Mouse (Mus musculus) heart, postnatal 25 days (tissue): ENCODE measurements at regions not wholly inside any gene's neighbourhood (a gene's known extent, or its start where the extent isn't known, plus 50 kb on each side); places are given as distances from the start of the nearest gene placed in this dataset.

Source experiments
- DNase-seq: peaks from one replicate; pipeline ENCODE4 v3.0.0; 2022; ENCODE audit warnings: low spot score
- intact Hi-C: fragments of 180-260 bp; cut with DNase I; formaldehyde crosslinking; loops from one replicate; pipeline ENCODE4 v1.15.1; 2025

GRCm38 (mm10) chr2:146623052-146623451 lies 110.9 kb upstream of the Ralgapa2 start:
- intact Hi-C loops: no loop called here
- DNase-seq: no peak

- intact Hi-C loops: no loop called here
Observed at GRCm38 (mm10) chr2:146624207-146624606, 112.1 kb upstream of the Ralgapa2 start.

GRCm38 (mm10) chr2:146625166-146625751 lies 113.1 kb upstream of the Ralgapa2 start:
- intact Hi-C loops: no loop called here
- no peak for DNase-seq

More at GRCm38 (mm10) chr2:146624207-146624606, 112.1 kb upstream of the Ralgapa2 start:
- no peak for DNase-seq

GRCm38 (mm10) chr2:146626531-146626930 lies 114.4 kb upstream of the Ralgapa2 start:
- intact Hi-C loops: no loop called here
- no peak for DNase-seq

- intact Hi-C loops: loop anchor here (5.0 to 10.0 kb wide), 3 partner anchors 265 to 627 kb away; no protein-coding TSS in a partner anchor
- no peak for DNase-seq
Observed at GRCm38 (mm10) chr2:146630179-146630578, 118.0 kb upstream of the Ralgapa2 start.

GRCm38 (mm10) chr2:146631098-146631497 lies 119.0 kb upstream of the Ralgapa2 start:
- intact Hi-C loops: loop anchor here (5.0 to 10.0 kb wide), 3 partner anchors 264 to 626 kb away; no protein-coding TSS in a partner anchor
- no peak for DNase-seq

- no peak for DNase-seq
- intact Hi-C loops: loop anchor here (1.0 to 10.0 kb wide), 5 partner anchors 261 to 673 kb away; no protein-coding TSS in a partner anchor
Observed at GRCm38 (mm10) chr2:146633329-146634070, 121.4 kb upstream of the Ralgapa2 start.

GRCm38 (mm10) chr2:146637573-146637972 lies 125.4 kb upstream of the Ralgapa2 start:
- intact Hi-C loops: loop anchor here (10.0 kb wide), 1 partner anchor 257 kb away; no protein-coding TSS in a partner anchor
- no peak for DNase-seq

- no peak for DNase-seq
- intact Hi-C loops: no loop called here
Observed at GRCm38 (mm10) chr2:146646237-146646972, 134.3 kb upstream of the Ralgapa2 start.

- intact Hi-C loops: no loop called here
- DNase-seq: no peak
Observed at GRCm38 (mm10) chr2:146646973-146647282, 134.8 kb upstream of the Ralgapa2 start.

GRCm38 (mm10) chr2:146661346-146661745 lies 149.2 kb upstream of the Ralgapa2 start:
- intact Hi-C loops: no loop called here
- DNase-seq: no peak

- DNase-seq: no peak
Observed at GRCm38 (mm10) chr2:146672761-146673160, 160.6 kb upstream of the Ralgapa2 start.

GRCm38 (mm10) chr2:146681979-146682378 lies 169.8 kb upstream of the Ralgapa2 start:
- no peak for DNase-seq
- intact Hi-C loops: no loop called here

More at GRCm38 (mm10) chr2:146672761-146673160, 160.6 kb upstream of the Ralgapa2 start:
- intact Hi-C loops: no loop called here

- no peak for DNase-seq
- intact Hi-C loops: no loop called here
Observed at GRCm38 (mm10) chr2:146685854-146686507, 169.7 kb upstream of the Kiz start.

GRCm38 (mm10) chr2:146688544-146688943 lies 167.1 kb upstream of the Kiz start:
- intact Hi-C loops: no loop called here
- no peak for DNase-seq

GRCm38 (mm10) chr2:146693484-146693883 lies 162.2 kb upstream of the Kiz start:
- intact Hi-C loops: no loop called here
- no peak for DNase-seq

- no peak for DNase-seq
Observed at GRCm38 (mm10) chr2:146694041-146694440, 161.6 kb upstream of the Kiz start.

GRCm38 (mm10) chr2:146696277-146696676 lies 159.4 kb upstream of the Kiz start:
- intact Hi-C loops: no loop called here
- DNase-seq: no peak

More at GRCm38 (mm10) chr2:146694041-146694440, 161.6 kb upstream of the Kiz start:
- intact Hi-C loops: no loop called here

- intact Hi-C loops: no loop called here
- DNase-seq: no peak
Observed at GRCm38 (mm10) chr2:146696727-146697126, 158.9 kb upstream of the Kiz start.

- intact Hi-C loops: no loop called here
- no peak for DNase-seq
Observed at GRCm38 (mm10) chr2:146710676-146711075, 145.0 kb upstream of the Kiz start.
